Mouse (Mus musculus) heart, adult 8-10 months (tissue): ENCODE measurements around the gene Olfr659. TPM values are rescaled to one million over a fixed set of nuclear protein-coding genes. Genes with fewer than 3 reads are reported as not detected.
A peak's percentile ranks its signal among the peaks of the same experiment; 100 is the strongest.

Experiments used
- DNase-seq: peaks from one replicate; pipeline ENCODE4 v3.0.0; 2022; ENCODE audit warnings: low spot score
- total RNA-seq, 4 experiments: library from RNA; stranded (reverse); gene quantifications; 2 replicates each; pipeline ENCODE4 v1.2.4; 2022

The Olfr659 gene
- total RNA-seq, result not detected

DNA sequence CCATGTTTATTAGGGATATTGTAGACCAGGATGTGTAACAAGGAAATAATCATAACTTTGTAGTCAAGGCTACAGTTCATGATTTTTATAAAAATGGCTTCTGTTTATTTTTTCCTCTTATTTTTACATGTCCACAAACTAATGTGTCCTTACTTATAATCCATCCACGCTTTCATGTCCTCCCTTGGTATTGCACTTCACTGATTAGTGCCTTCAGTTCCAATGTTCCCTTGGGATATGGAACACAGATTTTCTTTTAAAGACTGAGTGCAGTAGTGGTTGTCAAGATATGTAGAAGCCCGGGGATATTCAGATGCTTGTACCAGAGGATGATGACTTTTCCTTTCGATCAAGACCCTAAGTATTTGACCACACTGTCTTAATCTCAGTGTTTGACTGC lies at the start of gene Olfr659:
Gene Olfr659, plus strand, starts transcription at position 301 of the 400 bp plus-strand sequence.
- DNase-seq, result no peak

DNA sequence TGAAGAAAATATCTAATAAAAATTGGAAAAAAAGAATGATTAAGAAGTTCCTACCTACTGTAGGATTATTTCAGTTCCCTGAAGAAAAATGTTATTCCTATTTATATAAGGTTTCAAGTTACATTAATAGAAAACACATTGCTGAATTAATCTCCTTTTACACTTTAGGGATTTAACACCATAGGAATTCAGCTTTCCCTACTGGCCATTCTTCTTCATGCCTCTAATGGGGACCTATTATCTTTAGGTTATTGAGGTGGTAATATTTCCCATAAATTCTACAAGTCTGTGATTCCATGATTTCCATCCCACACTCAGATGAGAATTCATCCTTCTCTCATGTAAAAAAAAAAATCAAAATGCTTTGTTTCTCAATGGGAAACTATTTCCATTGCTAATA lies 42.1 kb upstream of the Olfr659 start, which contains the start of gene Olfr657:
Gene Olfr657, plus strand, starts transcription at position 301 of the 400 bp plus-strand sequence.
- DNase-seq, result no peak

DNA sequence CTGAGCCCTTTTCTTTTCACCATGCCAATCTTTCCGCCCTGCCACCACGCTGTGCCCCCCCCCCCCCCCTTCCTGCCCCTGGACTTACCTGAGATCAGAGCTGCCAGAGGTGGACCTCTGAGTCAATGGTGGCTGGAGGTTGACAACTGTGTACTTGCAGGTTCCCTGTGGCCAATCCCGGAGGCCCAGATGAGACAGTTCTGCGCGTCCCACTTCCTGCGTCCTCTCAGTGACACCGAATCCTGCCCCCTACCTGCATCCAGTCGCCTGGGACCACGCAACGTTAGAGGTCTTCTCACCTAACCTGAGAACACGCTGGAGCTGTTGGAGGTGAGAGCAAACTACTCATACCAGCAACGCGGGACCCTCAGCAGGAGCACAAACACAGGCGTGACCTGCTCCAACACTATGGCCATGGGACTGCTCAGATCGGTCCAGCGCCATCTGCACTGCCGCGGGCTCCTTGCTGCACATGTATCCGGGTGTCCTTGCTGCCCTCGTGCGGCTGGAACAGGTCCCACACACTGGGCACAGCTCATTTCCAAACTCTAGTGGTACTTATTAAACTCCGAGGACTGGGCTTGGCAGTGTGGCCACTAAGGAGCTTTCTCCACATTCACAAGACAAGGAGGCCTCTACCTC lies 19.6 kb upstream of the Olfr659 start, which contains the start of gene Olfr658:
Gene Olfr658, minus strand, starts transcription at position 465 of the 642 bp plus-strand sequence.
- peak; percentile 5 for DNase-seq

DNA sequence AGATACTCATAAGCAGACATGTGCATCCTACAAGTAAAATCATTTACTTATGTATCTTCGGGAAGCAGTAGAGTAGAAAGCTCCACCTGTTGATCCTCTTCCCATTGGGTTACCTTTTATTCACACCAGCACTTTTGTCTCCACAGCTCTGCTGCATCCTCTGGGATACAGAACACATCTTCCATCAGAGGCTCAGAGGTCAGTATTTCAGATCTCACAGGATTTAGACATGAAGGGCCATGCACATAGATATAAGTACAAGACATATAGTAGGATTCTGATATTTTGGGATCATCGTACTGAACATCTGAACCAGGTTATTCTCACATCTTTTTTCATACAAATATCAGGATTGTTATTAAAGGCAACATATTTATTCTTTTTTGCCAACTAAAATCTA lies 19.6 kb downstream of the Olfr659 start, which contains the start of gene Olfr661:
Gene Olfr661, plus strand, starts transcription at position 301 of the 400 bp plus-strand sequence.
- no peak for DNase-seq

Other genes starting within 250 kb of the Olfr659 start
- gene Trim30a, start 201.6 kb upstream of the Olfr659 start, total RNA-seq, result 1 to 10 TPM; 3.4 to 4.2 (median 3.5) TPM
- gene Trim30d, start 158.9 kb upstream of the Olfr659 start, total RNA-seq, result 1 to 10 TPM in 1 of 4 experiments, under 1 TPM in 3; 0.65 to 1.1 (median 0.75) TPM
- gene Olfr651, start 116.6 kb upstream of the Olfr659 start, total RNA-seq, result not detected
- gene Olfr652, start 105.9 kb upstream of the Olfr659 start, total RNA-seq, result not detected
- not detected for gene Olfr653, start 89.4 kb upstream of the Olfr659 start, total RNA-seq
- not detected for gene Olfr654, start 79.7 kb upstream of the Olfr659 start, total RNA-seq
- gene Olfr655, start 65.0 kb upstream of the Olfr659 start, total RNA-seq, result not detected
- not detected for gene Olfr656, start 52.8 kb upstream of the Olfr659 start, total RNA-seq
- gene Olfr657, start 42.0 kb upstream of the Olfr659 start, total RNA-seq, result not detected
- not detected for gene Olfr658, start 19.4 kb upstream of the Olfr659 start, total RNA-seq
- gene Olfr661, start 19.7 kb downstream of the Olfr659 start, total RNA-seq, result not detected
- not detected for gene Usp17le, start 110.7 kb downstream of the Olfr659 start, total RNA-seq
- not detected for gene Usp17lb, start 175.8 kb downstream of the Olfr659 start, total RNA-seq
- gene Usp17la, start 190.3 kb downstream of the Olfr659 start, total RNA-seq, result not detected
- gene Olfr665, start 211.3 kb downstream of the Olfr659 start, total RNA-seq, result not detected
- not detected for gene Olfr666, start 229.2 kb downstream of the Olfr659 start, total RNA-seq